Mouse (Mus musculus) gastrocnemius, postnatal 14 days (tissue): Measurements from ENCODE around the gene Adap2. TPM values are rescaled to one million over a fixed set of nuclear protein-coding genes. Genes with fewer than 3 reads are reported as not detected.
"Not testable (repeated sequence)": the region's sequence is repeated elsewhere in the genome, so short reads cannot be mapped to it uniquely, and the experiment has no call there.

Experiments used
- DNase-seq: peaks from one replicate; pipeline ENCODE4 v3.0.0; 2021; ENCODE audit warnings: mixed read lengths
- intact Hi-C: fragments of 180-260 bp; cut with DNase I; formaldehyde crosslinking; loops from one replicate; pipeline ENCODE4 v1.15.1; 2025; ENCODE audit warnings: low total_unique reads
- long read RNA-seq, 2 experiments: library from polyadenylated mRNA; stranded (forward); transcript quantifications; one replicate each; pipeline ENCODE4 v2.0.0; 2021
- total RNA-seq, 2 experiments: library from RNA; stranded (reverse); gene quantifications; 2 replicates each; pipeline ENCODE4 v1.2.3; 2021

Gene Adap2
- total RNA-seq, result 10 to 100 TPM in 1 of 2 experiments, 1 to 10 TPM in 1; 7.4 to 10.7 TPM
- long read RNA-seq, experiment 1, partial matches to known transcripts, result 0 of 2 reads
- long read RNA-seq, experiment 1, other reads (novel, unspliced or antisense), result 2 of 2 reads
- long read RNA-seq, experiment 2, result 0 reads

DNA sequence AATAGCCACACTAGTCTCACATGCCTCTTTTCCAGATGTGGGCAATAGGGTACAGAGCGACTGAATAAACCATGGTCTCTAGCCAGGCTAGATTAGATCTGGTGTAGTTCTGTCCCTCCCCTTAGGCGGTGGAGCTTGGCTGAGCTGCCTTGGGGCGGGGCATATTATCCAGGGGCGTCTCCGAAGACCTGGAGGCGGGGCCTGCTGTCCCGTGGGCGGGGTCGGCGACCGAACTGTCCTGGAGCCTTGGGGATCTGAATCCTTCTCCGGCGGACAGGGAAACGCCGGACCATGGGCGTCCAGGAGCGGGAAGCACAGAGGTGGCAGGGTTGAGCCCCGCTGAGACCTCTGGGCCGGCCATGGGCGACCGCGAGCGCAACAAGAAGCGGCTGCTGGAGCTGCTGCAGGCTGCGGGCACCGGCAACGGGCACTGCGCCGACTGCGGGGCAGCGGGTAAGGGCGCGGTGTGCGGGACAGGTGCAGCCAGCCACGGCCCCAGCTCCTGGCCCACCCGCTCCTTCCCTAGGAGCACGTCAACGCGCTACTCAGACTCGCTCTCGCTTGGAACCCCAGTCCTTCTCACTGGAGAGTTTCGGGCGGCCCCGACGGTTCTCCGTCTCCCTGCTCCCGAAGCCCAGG is at the start of gene Adap2:
Adap2 (plus strand) TSS at position 249 of the 639 bp plus-strand sequence.
- intact Hi-C loops, result no loop called here
- peak; percentile 93 for DNase-seq

DNA sequence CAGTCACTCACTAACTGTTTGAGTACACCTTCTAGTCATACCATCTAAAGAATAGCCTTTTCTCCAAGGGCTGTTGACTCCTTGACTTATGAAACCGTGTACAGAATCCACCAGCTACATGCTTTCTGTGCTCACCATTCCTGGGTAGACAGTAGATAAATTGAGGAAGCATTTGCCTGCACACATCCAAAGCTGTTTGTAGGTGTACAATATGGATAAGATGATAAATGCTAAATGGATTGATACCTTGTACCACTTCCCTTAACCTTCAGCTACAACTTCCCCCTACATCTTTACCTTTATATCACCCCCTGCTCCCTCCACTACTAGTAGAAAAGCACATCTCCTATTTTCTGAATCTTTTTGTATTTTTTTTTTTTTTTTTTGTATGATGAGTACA is 49.5 kb upstream of the Adap2 start:
- intact Hi-C loops, result no loop called here
- no peak for DNase-seq

DNA sequence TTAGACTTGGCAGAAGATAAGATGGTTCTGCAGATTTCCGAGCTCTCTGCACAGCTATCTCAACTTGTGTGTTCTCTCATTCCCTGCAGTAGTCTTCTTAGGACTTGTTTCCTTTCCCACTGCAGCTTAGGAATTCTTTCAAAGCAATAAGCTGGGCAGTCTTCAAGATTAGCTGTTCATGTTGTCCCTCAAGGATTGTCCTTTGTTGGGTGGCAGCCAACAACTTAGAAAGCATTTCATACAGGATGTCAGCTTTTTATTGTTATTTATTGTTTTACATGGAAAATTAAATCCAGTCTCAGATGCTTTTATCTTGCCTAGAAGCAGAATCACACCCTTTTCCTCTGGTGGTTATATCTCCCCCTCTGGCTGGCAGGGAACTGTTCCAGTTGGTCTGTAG is 37.5 kb upstream of the Adap2 start:
- intact Hi-C loops, result no loop called here

DNA sequence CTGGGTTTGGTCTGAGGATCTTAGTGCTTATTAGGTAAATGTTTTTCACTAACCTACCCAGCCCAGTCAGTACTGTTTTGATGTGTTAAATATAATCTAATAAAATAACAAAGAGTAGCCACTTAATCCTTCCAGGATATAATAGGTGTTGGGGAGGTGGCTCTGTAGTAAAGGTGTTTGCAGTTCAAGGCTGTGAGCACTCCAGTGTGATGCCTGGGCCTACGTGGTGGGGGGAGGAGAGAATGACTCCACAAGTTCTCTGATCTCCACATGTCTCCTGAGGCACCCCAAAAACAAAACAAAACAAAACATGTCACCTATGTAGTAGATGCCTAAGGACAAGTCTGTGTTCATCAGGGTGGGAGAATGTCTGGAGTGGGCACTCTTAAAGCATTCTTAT is 21.9 kb upstream of the Adap2 start:
- no peak for DNase-seq
- intact Hi-C loops, result no loop called here

More for the DNA sequence above, 37.5 kb upstream of the Adap2 start:
- peak; percentile 4 for DNase-seq

DNA sequence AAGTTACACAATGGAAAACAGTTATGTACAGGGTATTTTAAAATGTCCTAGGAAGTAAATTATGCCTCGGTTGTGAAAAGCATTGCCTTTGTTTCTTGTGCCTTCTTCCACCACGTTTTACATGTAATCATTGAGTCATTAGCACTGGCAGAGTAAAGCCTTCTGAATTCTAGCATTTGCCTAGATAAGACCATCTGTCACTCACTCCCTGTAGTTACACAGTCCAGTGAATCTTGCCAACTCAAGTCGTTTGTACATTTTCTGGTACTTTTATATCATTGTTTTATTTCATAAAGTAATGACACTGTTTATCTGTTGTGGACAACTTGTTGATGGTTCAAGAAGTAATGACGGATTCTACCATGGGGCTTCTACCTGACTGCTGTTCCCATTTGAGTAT is 19.2 kb upstream of the Adap2 start:
- intact Hi-C loops, result no loop called here
- no peak for DNase-seq

DNA sequence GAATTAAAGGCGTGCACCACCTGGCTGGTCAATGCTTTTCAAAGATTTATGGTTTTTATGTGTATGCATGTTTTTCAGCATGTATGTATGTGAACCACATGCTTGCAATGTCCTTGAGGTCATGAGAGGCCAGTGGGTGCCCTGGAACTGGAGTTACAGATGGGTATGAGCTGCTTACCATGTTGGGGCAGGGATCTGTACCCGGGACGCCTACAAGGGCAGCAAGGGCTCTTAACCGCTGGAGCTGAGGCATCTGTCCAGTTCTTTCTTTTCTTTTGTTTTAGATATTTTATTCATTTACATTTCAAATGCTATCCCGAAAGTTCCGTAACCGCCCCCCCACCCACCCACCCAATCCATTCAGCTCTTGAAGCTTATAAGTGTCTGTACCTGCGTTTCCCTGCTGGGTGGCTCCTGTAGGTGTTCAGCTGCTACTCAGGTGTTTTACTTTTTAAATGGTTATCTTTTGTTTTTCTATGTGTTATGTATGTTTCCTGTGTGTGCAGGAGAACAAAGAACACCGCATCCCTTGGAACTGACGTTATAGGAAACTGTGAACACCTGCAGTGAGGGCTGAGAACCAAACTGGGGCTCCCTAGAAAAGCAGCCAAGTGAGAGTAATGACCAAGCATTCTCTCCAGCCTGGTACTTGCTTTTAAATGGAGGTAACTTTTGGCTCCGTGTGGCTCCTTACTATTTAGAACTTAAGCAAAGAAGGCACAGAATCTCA is 17.8 kb upstream of the Adap2 start:
- intact Hi-C loops, result no loop called here

DNA sequence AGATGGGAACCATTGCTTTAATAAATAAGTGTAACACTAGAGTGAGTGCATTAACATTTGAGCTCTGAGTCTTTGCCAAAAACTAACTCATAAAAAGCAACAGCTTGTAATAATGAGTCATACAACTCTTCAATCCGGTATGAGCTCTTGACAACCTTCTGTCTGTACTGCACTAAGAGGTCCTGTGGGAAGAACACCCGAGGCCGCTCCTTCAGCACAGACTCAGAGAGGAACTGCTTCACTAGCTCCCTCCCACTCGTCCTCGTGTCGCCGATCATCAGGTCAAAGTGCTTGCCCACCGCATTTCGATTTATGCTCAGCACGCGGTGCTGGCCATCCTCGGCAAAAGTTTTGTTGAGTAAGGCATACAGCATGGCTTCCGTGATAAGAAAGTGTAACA is 17.1 kb upstream of the Adap2 start:
- intact Hi-C loops, result no loop called here
- no peak for DNase-seq

More for the DNA sequence above, 17.8 kb upstream of the Adap2 start:
- no peak for DNase-seq

DNA sequence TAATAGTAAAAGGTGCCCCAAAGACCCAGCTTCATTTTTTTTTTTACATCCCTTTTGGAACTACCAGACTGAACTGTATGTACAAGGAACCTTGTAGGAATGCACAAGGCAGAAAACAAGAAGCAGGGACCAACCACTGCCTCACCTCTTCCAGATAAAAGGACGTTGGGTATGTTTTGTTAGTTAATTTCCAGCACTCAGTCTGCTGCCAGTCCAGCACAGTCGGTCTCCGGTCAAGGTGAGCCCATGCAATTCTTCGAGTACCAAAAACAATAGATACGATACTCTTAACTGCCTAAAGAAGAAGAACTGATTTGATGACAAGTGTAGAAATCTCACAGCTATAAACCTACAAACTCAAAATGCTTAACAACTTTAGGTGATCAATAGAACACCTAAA is 16.1 kb upstream of the Adap2 start:
- DNase-seq, result no peak
- intact Hi-C loops, result no loop called here

DNA sequence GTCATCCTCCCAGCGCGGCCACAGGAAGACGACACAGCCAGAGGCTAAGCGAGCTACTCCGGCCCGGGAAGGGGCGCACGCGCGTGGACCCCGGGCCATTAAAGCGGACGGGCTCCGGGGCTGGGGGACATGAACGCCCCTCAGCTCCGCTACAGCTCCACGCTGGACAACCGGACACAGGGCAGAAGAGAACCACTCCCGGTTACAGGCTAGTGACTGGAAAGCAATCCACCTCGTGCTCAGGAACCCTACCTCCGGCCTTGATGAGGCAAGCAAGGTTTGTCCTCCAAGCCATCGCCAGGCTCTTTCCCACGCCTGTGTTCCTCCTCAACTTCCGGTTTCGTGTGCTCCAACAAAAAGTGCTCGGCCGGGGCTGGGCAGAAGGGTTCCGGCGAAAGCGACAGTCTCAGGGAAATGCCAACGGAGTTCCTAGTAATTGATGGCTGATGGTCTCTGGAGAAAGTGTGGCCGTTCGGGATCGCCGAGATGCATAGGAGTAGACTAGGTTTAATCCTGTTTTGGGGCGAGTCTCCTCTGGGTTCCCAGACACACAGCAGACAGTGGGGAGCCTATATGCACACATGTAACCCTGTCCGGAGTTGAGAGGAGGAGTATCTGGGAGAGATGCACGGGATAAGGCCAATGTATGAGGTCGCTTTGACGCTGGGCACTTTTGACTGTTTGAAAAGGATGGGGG is 11.9 kb upstream of the Adap2 start, which contains the start of gene Tefm:
Tefm (minus strand) TSS at position 351 of the 697 bp plus-strand sequence.
- peak; percentile 83 for DNase-seq
- intact Hi-C loops, result loop anchor here (10.0 kb wide), 1 partner anchor 97 kb away; no protein-coding TSS in a partner anchor

DNA sequence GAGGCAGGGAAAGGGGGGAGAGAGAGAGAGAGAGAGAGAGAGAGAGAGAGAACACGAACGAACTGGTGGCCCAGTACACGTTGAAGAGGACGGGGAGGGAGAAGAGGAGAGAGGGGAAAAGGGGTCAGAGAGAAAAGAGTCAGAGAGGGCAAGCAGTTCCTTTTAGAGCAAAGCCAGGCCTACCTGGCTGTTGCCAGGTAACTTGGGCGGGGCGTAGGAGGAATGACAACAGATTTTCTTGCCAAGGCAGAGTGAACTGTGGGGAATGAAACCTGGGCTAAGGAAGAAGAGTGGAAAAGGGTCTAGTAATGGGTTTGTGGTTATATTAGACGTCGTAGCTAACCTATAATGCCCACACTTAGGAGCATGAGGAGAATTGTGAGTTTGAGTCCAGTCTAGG is 11.0 kb upstream of the Adap2 start:
- intact Hi-C loops, result loop anchor here (10.0 kb wide), 1 partner anchor 98 kb away; no protein-coding TSS in a partner anchor
- DNase-seq, result no peak

DNA sequence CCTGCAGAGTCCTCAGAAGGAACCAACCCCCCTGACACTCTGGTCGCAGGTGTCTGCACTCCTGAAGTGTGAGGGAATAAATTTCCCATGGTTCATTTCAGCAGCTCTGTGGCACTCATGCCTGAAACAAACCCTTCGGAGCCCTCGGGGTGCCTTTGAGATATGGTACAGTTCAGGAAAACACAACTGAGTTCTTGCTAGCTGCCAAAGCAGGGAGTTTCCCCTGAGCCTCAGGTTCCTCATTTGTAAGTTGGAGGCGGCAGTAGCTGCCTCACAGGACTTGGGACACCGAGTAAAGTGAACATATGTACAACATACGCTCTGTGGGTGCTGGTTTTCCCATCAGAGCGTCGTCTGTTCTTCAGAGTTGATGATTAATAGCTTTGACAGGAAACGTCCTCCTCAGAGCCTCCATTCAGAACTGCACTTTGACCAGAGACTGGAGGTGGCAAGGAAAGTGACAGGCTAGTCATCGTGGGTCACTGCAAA is 8.1 kb upstream of the Adap2 start:
- no peak for DNase-seq
- intact Hi-C loops, result loop anchor here (10.0 kb wide), 1 partner anchor 101 kb away; no protein-coding TSS in a partner anchor

DNA sequence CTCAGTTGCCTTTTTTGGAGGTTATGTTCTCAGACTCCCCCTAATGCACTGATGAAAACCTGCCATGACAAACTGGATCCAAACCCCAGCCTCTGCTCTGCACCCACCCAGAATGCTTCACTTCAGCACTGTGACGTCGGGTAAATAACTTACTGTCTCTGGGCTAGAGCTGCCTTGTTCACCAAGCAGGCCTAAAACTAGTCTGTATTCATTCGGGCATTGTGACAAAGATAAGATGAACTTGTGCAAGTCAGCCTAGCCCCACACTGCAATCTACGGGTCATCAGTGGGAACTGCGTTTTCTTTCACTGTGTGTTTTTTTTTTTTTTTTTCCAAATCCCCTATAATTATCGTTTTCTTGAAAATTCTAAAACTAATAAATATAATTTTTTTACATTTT is 6.2 kb upstream of the Adap2 start:
- intact Hi-C loops, result loop anchor here (10.0 kb wide), 1 partner anchor 103 kb away; no protein-coding TSS in a partner anchor
- no peak for DNase-seq

DNA sequence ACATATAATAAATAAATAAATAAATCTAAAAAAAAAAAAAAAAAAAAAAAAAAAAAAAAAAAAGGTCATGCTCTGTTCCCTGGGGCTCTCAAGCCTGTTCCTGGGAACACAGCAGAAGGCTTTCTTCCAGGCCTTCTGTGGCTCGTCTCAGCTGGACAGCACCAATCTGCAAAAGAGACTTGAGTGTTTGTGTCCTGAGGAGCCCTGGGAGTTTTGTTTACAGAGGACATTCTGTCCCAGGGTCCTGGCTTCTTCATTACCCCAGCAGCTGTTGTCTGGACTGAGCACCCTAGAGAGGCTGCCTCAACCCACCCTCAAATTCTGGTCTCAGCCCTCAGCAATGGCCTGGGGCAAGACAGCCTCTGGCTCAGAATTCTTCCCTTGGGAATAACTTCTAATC is 5.6 kb upstream of the Adap2 start:
- DNase-seq, result peak; percentile 16
- intact Hi-C loops, result loop anchor here (10.0 kb wide), 1 partner anchor 104 kb away; no protein-coding TSS in a partner anchor

DNA sequence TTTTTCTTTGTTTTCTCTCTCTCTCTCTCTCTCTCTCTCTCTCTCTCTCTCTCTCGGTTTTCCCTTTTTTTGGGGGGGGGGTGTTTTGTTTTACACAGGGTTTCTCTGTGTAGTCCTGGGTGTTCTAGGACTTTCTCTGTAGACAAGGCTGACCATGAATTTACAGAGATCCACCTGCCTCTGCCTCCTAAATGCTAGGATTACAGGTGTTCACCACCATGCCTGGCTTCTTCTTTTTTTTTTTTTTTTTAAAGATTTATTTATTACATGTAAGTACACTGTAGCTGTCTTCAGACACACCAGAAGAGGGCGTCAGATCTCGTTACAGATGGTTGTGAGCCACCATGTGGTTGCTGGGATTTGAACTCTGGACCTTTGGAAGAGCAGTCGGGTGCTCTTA is 4.9 kb upstream of the Adap2 start:
- intact Hi-C loops, result loop anchor here (10.0 kb wide), 1 partner anchor 104 kb away; no protein-coding TSS in a partner anchor
- not testable (repeated sequence) for DNase-seq

DNA sequence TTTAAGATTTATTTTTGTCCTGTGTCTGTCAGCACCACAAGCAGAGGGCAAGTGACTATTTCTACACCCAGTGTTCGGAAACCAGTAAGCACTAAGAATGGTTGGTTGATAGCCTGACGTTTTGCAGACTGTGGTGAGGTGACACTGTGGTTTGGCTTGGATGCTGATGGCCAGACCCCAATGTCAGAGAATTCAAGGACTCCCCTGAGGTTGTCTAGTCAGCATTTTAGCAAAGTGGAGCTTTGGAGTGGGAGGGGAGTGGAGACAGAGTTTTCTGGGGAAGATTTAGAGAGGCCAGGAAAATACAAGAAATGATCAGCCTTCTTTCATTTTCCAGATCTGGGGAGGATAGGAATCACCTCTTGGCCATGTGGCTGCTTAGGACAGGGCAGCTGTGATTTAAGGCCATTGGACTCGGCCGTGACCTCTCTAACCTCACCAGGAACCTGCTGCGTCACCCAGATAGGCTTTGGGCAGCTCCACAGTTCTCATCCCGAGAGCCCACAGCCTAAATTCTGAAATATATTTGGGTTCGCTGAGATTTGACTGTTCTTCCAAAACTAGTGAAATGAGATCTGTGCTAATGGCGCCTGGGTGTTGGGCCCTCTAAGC is 4.4 kb upstream of the Adap2 start:
- intact Hi-C loops, result loop anchor here (10.0 kb wide), 1 partner anchor 105 kb away; no protein-coding TSS in a partner anchor
- no peak for DNase-seq

DNA sequence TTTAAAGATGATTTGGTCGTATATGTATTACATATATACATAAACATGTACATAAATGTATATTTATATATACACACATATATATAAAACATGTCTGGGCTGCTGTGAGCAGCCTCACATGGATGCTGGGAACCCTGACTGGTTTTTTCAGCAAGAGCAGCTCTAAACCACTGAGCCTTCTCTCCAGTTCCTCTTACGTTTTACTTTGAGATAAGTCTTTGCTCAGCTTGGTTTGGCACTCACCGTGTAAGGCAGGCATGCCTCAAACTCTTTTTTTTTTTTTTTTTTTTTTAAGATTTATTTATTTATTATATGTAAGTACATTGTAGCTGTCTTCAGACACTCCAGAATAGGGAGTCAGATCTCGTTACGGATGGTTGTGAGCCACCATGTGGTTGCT is 3.3 kb upstream of the Adap2 start:
- intact Hi-C loops, result no loop called here
- DNase-seq, result no peak

DNA sequence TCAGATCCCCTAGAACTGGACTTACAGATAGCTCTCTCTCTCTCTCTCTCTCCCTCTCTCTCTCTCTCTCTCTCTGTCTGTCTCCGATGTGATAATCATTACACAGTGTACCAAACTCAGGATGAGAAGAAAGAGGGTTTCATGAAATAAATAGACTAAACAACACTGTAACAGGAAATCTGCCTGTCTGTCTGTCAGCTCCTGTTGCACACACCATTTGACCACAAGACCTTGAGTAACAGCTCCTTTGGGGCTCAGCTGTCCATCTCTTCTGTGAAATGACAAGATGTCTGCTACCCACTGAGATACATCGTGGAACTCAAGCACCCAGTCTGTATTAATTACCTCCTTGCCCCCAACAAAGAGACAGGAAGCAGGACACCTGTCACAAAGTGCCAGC is 2.4 kb upstream of the Adap2 start:
- intact Hi-C loops, result no loop called here
- DNase-seq, result no peak

DNA sequence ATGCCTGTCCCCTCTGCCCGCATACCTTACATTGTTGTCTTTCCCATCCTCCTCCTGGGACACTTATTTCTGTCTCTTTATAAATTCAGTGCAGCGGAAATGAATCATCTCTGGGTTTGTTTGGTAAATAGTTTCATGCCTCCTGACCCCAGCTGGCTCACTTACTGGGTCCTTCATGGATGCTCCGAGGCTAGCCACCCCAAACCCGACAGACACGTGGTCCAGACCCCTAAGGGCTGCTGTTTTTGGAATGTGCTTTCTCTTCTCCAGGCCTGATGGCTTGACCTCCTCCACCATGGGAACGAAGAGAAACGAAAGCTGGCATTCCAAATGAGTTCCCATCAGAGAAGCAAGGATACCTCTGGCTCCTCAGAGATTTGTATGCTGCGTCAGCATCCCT is 1.5 kb upstream of the Adap2 start:
- no peak for DNase-seq
- intact Hi-C loops, result no loop called here

DNA sequence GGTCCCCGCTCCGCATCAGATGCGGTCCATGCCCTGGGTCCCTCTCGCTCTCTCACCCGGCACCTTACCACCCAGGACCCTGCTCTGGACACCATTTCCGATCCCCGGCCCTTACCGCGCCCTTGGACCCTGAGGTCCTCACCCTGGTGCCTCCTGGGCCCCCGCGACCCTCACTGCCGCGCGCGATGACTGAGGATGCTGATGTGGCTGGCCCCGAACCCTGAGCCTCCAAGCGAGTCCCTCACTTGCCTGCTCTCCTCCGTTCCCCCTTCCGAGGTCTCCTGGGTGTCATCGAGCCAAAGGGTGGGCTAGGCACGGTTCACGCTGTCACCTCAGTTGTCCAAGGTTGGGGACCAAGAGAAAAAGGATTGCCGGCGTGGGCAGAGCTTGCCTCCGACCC is 596 bp downstream of the Adap2 start:
- intact Hi-C loops, result no loop called here

More for the DNA sequence above, 596 bp downstream of the Adap2 start:
- no peak for DNase-seq
